Mouse (Mus musculus): ENCODE measurements at regions not wholly inside any gene's neighbourhood (a gene's known extent, or its start where the extent isn't known, plus 50 kb on each side); places are given as distances from the start of the nearest gene placed in this dataset.
"Not testable (repeated sequence)": the region's sequence is repeated elsewhere in the genome, so short reads cannot be mapped to it uniquely, and the experiment has no call there.

DNA sequence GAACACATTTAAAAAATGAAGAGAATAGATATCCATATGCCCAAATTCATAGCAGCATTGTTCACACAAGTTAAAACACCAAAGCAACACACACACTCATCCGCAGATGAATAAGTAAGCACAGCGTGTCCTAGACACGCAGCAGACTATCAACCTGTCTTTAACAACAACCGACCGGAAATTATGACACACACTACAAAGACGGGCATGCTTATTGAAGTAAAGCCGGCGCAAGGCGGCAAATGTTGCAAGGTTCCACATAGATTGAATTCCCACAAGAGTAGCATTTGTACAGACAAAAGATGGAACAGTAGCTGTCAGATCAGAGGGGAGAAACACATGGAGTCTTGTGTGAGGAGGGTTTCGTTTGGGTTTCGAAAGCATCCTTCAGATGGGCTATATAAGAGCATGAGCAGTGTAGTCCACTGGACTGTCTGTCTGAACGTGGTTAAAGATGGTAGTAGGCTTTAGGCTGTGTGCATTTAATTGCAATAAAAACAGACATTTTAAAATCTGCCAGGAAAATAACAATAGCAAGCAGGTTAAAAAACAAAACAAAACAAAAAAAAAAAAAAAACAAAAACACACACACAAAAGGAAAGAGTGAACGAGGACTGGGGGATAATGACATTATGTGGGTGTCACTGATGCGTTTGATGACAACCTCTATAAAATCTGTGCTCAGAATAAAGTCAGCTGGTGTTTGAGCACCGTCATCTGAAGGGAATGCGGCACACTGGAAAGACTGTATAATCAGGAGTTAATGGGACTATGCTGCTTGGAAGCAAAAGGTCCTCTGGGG, 78.1 kb upstream of the Fam78b start:
- H3K4me2 ChIP-seq (replicated peaks), result no peak overlapping the region
- no peaks in the 10 kb centered on the region for H3K4me1 ChIP-seq
- no peaks in the 10 kb centered on the region for H3K36me3 ChIP-seq
- H3K4me3 ChIP-seq, result no peak overlapping the region
- no peak for ATAC-seq (ENCODE audit: low FRiP score, low read depth)
- H3K27ac ChIP-seq, result no peak overlapping the region
- H3K9me3 ChIP-seq, result no peaks in the 10 kb centered on the region
- WGBS, result 76% methylated on average over 16 of the region's 16 CpGs
- H3K27me3 ChIP-seq, result no peaks in the 10 kb centered on the region
- H3K9ac ChIP-seq, result no peak overlapping the region

DNA sequence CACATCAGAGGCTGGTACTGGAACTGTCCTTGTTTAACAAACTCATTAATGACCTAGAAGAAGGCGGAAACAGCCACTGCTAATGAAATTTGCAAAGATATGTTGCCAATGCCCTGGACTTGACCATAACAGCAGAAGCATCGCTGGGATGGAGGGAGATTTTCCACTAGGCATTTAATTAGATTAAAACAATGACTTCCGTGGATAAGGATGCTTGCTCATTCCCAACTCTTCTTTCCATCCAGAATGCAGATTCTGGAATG, 77.6 kb upstream of the Fam78b start:
- H3K9ac ChIP-seq, result no peak overlapping the region
- 47% methylated on average over 3 of the region's 3 CpGs for WGBS

DNA sequence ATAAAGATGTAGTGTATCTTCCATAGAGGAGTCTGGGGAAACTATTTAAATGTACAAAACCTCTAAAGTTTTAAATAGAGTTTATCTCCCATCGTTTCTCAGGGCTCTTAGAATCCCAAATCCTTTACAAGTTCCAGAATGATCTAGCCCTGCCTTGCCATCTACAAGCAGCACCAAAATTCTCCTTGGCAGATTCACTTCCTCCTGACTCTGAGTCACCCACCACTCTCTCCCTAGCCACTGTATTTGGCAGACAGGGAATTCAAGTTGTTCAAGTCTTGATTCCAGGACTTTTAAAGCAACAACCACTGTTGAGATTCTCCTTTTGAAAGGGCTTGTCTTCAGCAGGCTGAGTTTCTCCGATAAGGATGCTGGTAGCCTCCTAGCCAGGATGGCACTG, 77.1 kb upstream of the Fam78b start:
- Histone ChIP-seq H3K27ac (no peak overlapping the region), H3K9ac (no peak overlapping the region), H3K27me3 (no peaks in the 10 kb centered on the region), H3K4me1 (no peaks in the 10 kb centered on the region), H3K36me3 (no peaks in the 10 kb centered on the region), H3K4me3 (no peak overlapping the region), H3K9me3 (no peaks in the 10 kb centered on the region), H3K4me2 (replicated peaks) (no peak overlapping the region)
- ATAC-seq (ENCODE audit: low FRiP score, low read depth), result no peak
- 84% methylated on average over 2 of the region's 2 CpGs for WGBS

More for the DNA sequence above, 77.6 kb upstream of the Fam78b start:
- H3K36me3 ChIP-seq, result no peaks in the 10 kb centered on the region
- no peak for ATAC-seq (ENCODE audit: low FRiP score, low read depth)
- no peaks in the 10 kb centered on the region for H3K9me3 ChIP-seq
- H3K4me2 ChIP-seq (replicated peaks), result no peak overlapping the region
- no peaks in the 10 kb centered on the region for H3K4me1 ChIP-seq
- no peak overlapping the region for H3K27ac ChIP-seq
- no peaks in the 10 kb centered on the region for H3K27me3 ChIP-seq
- H3K4me3 ChIP-seq, result no peak overlapping the region

DNA sequence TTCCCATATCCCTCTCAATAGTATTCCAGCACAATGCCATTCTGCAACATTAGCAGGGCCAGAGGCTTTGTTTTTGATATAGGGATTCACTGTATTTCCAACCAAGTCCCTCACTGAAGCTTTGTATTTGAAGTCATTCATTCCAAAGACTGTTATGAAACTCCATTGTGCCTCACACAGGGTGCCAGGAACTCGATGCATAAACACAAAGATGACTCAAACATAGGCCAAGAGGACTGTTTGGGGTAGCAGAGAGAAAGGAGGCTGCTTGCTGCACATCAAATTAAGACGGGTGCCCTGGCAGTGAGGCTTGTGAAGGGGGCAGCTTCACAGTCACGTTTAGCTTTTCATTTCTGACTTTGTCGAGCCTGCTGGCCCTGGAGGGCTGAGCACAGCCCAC, 75.1 kb upstream of the Fam78b start:
- H3K27me3 ChIP-seq, result no peaks in the 10 kb centered on the region
- ATAC-seq (ENCODE audit: low FRiP score, low read depth), result no peak
- 55% methylated on average over 4 of the region's 4 CpGs for WGBS
- no peaks in the 10 kb centered on the region for H3K9me3 ChIP-seq
- H3K36me3 ChIP-seq, result no peaks in the 10 kb centered on the region
- H3K9ac ChIP-seq, result no peak overlapping the region
- H3K4me2 ChIP-seq (replicated peaks), result no peak overlapping the region
- H3K4me1 ChIP-seq, result no peaks in the 10 kb centered on the region
- no peak overlapping the region for H3K27ac ChIP-seq
- no peak overlapping the region for H3K4me3 ChIP-seq

DNA sequence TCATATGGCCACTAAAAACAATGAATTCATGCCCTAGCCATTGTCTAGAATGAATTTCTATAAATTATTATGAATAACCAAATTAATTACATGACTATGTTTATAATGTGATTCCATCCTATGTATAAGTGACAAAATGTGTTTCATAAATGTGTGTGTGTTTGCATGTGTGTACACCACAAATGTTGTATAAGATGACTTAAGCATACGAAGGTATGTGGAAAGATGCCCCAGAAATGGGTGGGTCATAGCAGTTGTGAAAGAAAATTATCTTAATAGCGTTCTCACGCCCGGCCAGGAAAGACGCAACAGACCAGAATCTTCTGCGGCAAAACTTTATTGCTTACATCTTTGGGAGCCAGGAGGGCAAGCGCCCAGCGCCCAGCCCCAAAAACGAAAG, 61.5 kb upstream of the Fam78b start:
- not testable (repeated sequence) for H3K36me3 ChIP-seq
- 64% methylated on average over 9 of the region's 9 CpGs for WGBS

DNA sequence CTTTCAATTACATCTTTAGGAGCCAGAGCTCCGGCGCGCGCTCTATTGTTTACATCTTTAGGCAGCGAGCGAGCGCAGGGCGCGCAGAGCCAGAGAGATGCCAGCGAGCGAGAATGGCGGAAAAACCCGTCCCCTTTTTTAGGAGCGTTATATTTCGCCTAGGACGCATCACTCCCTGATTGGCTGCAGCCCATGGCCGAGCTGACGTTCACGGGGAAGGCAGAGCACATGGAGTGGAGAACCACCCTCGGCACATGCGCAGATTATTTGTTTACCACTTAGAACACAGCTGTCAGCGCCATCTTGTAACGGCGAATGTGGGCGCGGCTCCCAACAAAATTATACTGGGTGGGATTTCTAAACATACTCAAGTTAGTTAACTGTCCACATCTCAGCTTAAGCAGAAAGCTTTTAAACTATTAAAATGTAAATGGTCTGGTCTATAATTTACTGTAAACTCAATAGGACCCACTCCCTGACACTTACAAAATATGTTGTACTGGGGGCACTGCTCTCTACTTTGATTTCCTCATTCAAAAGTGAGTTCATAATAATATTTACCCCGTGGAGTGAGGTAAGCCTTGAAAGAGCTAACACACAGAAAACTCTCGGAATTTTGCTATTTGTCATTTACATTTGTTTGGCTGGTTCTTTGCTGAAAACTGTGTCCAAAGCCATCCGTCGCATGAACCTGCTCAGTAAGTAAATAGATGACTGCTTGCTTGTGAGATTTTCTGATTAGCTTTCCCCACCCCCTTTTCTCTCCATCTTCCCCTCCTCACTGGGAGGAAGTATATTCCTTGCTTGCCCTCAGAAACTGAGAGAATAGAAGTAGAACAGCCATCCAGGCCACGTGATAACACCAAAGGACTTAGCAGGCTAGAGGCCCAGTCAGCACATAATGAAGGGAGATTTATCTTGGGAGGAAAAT, 60.8 kb upstream of the Fam78b start:
- 57% methylated on average over 31 of the region's 31 CpGs for WGBS
- not testable (repeated sequence) for H3K27me3 ChIP-seq, H3K36me3 ChIP-seq, H3K9ac ChIP-seq, H3K9me3 ChIP-seq, H3K27ac ChIP-seq, H3K4me1 ChIP-seq
- peak overlapping the region; percentile 41 for H3K4me2 ChIP-seq (replicated peaks)
- peak overlapping the region; percentile 29 for H3K4me3 ChIP-seq
- ATAC-seq (ENCODE audit: low FRiP score, low read depth), result 0 out of 2 replicates have a peak, but pooled peaks have one; percentile 59

More for the DNA sequence above, 61.5 kb upstream of the Fam78b start:
- not testable (repeated sequence) for H3K27me3 ChIP-seq; H3K4me1 ChIP-seq; H3K9me3 ChIP-seq; H3K27ac ChIP-seq; H3K9ac ChIP-seq; ATAC-seq (ENCODE audit: low FRiP score, low read depth)
- Histone ChIP-seq H3K4me2 (replicated peaks) (peak overlapping the region; percentile 41), H3K4me3 (peak overlapping the region; percentile 29)

DNA sequence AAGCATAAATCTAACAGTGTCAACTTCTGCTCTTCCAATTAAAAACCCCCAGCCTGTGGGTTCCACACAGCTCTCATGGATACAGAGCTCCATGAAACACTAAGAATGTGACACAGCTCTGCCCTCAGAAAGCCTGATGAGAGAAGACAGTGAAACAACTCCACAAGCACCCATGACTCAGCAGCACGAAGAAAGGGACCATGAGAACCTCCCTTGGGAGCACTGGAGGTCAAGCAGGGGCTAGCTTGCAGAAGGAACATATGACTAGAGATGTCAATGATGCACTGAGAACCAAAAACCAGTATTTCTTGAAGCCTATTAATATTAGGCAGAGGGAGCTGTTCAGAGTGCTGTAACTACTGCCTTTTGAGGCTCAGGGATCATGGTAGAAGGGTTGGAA, 59.0 kb upstream of the Fam78b start:
- Histone ChIP-seq H3K36me3 (no peaks in the 10 kb centered on the region), H3K4me1 (no peaks in the 10 kb centered on the region), H3K27ac (no peak overlapping the region), H3K4me3 (no peak overlapping the region), H3K9me3 (no peaks in the 10 kb centered on the region), H3K27me3 (no peaks in the 10 kb centered on the region), H3K4me2 (replicated peaks) (no peak overlapping the region), H3K9ac (no peak overlapping the region)
- no peak for ATAC-seq (ENCODE audit: low FRiP score, low read depth)
- 84% methylated on average over 1 of the region's 1 CpGs for WGBS

DNA sequence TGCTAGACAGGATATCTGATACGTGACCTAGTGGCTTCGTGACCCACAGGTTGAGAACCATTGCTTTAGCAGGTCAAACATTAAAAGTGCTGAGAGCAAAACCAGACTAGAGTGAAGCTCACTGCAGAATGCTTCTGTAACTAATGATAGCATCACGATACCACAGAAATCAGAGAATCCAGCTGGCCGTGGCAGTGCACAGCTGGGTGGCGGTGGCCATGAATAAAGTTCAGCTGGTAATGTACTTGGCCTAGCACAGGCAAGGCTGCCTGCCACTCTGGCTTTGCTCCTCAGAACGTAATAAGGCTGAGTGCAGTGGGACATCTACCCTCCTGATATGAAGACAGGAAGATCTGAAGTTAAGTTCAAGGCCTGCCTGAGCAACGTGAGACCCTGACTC, 56.7 kb upstream of the Fam78b start:
- H3K27ac ChIP-seq, result no peak overlapping the region
- H3K9me3 ChIP-seq, result no peaks in the 10 kb centered on the region
- H3K36me3 ChIP-seq, result no peaks in the 10 kb centered on the region
- H3K4me3 ChIP-seq, result no peak overlapping the region
- no peak overlapping the region for H3K4me2 ChIP-seq (replicated peaks)
- no peak overlapping the region for H3K9ac ChIP-seq
- H3K27me3 ChIP-seq, result no peaks in the 10 kb centered on the region
- WGBS, result 81% methylated on average over 7 of the region's 7 CpGs
- no peak for ATAC-seq (ENCODE audit: low FRiP score, low read depth)
- no peaks in the 10 kb centered on the region for H3K4me1 ChIP-seq

DNA sequence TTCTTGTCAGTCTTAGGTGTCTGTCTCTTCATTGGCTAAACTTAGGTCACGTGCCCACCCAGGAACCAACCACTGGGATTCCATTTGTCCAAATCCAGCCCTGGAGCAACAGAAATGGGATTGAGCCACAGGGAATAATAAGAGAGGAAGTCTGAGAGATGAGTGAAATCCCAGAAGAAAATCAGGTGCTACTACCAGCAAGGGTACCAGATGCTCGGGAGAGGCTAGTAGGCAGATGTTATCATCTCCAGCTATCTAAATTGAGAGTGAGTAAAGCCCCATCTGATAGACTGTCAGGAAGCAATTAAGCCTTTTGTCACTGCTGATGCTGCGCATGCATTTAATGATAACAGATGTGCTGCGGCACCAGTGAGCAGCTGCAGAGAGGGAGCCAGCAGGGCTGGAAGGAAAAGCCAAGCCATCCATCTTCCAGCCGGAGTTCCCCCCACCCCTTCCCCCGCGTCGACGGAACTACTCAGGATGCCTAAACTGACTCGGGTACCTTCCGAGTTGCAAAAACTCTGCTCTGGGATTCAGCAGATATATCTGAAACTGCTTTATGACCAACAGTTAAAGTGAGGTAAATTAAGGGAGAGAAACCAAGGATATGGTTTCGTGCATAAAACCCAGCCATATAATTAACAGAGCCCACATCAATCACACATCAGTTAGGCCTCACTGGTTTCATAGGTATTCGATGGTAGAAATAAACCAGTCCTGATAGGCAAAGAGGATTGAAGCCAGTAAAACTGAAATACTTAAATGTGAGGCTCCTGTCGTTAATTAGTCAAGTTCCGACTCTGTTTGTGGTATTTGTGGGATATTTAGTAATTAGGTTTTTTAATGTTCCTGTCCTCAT, 53.1 kb upstream of the Fam78b start:
- no peak overlapping the region for H3K27ac ChIP-seq
- no peaks in the 10 kb centered on the region for H3K9me3 ChIP-seq
- no peaks in the 10 kb centered on the region for H3K27me3 ChIP-seq
- 10% methylated on average over 15 of the region's 15 CpGs for WGBS
- H3K4me1 ChIP-seq, result no peaks in the 10 kb centered on the region
- ATAC-seq (ENCODE audit: low FRiP score, low read depth), result no peak
- H3K9ac ChIP-seq, result no peak overlapping the region
- no peak overlapping the region for H3K4me3 ChIP-seq
- no peaks in the 10 kb centered on the region for H3K36me3 ChIP-seq
- H3K4me2 ChIP-seq (replicated peaks), result peak overlapping the region; percentile 39

Data from limb, embryonic 13.5 days (tissue).